Mouse (Mus musculus) olfactory bulb, adult 2 months (tissue): Measurements from ENCODE around the gene Ptprn2.

Experiments
- CTCF ChIP-seq: fragments of 200-500 bp; IDR thresholded peaks from 2 replicates; pipeline ENCODE4 v1.5.1; 2012; ENCODE audit warnings: low read depth, mild to moderate bottlenecking, low read length, moderate library complexity; ENCODE audit not compliant: insufficient read depth
- POLR2A ChIP-seq: fragments of 200-500 bp; IDR thresholded peaks from 2 replicates; pipeline ENCODE4 v1.6.1; 2012; ENCODE audit warnings: mild to moderate bottlenecking, low read depth, low read length, moderate library complexity; ENCODE audit not compliant: insufficient read depth

- TF ChIP-seq CTCF (no peak), POLR2A (no peak)
Measured at GRCm38 (mm10) chr12:116442184-116442583, 43.3 kb upstream of the Ptprn2 start.
